Comparison of ENCODE assay signal across 20 mouse cellular contexts in the genomic region with DNA sequence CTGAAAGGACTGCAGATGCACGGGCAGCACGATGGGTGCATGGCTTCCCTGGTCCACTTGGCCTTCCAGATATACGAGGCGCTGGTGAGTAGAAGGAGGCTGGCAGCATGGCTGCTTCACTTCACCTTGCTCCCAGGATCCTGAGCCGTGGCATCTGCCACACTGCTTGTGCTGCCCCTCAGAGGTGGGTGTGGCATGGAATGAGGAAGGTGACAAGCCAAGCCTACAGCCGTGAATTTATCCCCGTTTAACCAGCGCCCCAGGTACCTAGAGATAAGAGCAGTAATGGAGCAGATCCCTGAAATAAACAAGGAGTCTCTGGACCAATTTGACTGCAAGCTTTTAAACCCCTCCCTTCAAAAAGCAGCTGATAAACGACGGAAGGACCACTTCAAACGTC. TPM values are rescaled to one million over a fixed set of nuclear protein-coding genes. Genes with fewer than 3 reads are reported as not detected.
"Had no signal": no experiment of that assay in that cellular context is flagged by ENCODE, and none has a peak within 500 bp of the region (broad histone marks: within the 10 kb centered on the region; RNA-seq: fewer than 3 reads in every experiment).

No protein-coding gene starts in this region.

- H3K27me3 ChIP-seq: limb, embryonic 13.5 days; liver, embryonic 12.5 days; liver, embryonic 15.5 days; megakaryocyte, embryonic 14.5 days; midbrain, embryonic 13.5 days; neural tube, embryonic 13.5 days had no signal

- H3K9me3 ChIP-seq: limb, embryonic 10.5 days; limb, embryonic 13.5 days; liver, embryonic 12.5 days; liver, embryonic 15.5 days; megakaryocyte, embryonic 14.5 days; midbrain, embryonic 10.5 days; midbrain, embryonic 13.5 days; neural tube, embryonic 13.5 days had no signal

- DNase-seq: kidney, adult 2 months; kidney, postnatal 25 days; layer of hippocampus, adult 9-11 months; liver; thymus, adult 18-20 months; thymus, postnatal 36 days had no signal

- H3K4me2 ChIP-seq: limb, embryonic 13.5 days; liver, embryonic 12.5 days; liver, embryonic 15.5 days; midbrain, embryonic 13.5 days; neural tube, embryonic 13.5 days had no signal

- H3K9ac ChIP-seq: limb, embryonic 13.5 days; liver, embryonic 12.5 days; liver, embryonic 15.5 days; midbrain, embryonic 13.5 days; neural tube, embryonic 13.5 days had no signal

- ATAC-seq: intestine, postnatal 0 days; liver, embryonic 12.5 days; midbrain, embryonic 13.5 days; midbrain, embryonic 16.5 days had no signal

- H3K27ac ChIP-seq: kidney, postnatal 0 days; layer of hippocampus, adult 2 months; limb, embryonic 10.5 days; limb, embryonic 13.5 days; liver, embryonic 12.5 days; liver, embryonic 15.5 days; midbrain, embryonic 10.5 days; midbrain, embryonic 13.5 days; neural tube, embryonic 13.5 days had no signal

- H3K4me3 ChIP-seq: layer of hippocampus, adult 2 months; limb, embryonic 10.5 days; limb, embryonic 13.5 days; liver, embryonic 12.5 days; liver, embryonic 15.5 days; megakaryocyte, embryonic 14.5 days; midbrain, embryonic 10.5 days; midbrain, embryonic 13.5 days; myocyte; neural tube, embryonic 13.5 days had no signal

RNA-seq across cellular contexts. Expression of gene Lrrc73, which starts 11.9 kb away (rescaled TPM):
- total RNA-seq: monocyte, adult 5-6 weeks had no signal
- polyA plus RNA-seq: liver, embryonic 15.5 days had no signal
